Mouse (Mus musculus) ES-Bruce4 (cell line): ENCODE measurements at regions not wholly inside any gene's neighbourhood (a gene's known extent, or its start where the extent isn't known, plus 50 kb on each side); places are given as distances from the start of the nearest gene placed in this dataset.

Experiments used
- CTCF ChIP-seq: IDR thresholded peaks from one replicate; pipeline ENCODE4 v1.8.1; 2011; ENCODE audit warnings: low read depth, low read length
- EP300 ChIP-seq: IDR thresholded peaks from 2 replicates; pipeline ENCODE4 v1.6.1; 2011; ENCODE audit warnings: low read depth, low read length; ENCODE audit not compliant: insufficient read depth
- POLR2A ChIP-seq: IDR thresholded peaks from one replicate; pipeline ENCODE4 v1.8.1; 2011; ENCODE audit warnings: low read length; ENCODE audit not compliant: insufficient read depth

DNA sequence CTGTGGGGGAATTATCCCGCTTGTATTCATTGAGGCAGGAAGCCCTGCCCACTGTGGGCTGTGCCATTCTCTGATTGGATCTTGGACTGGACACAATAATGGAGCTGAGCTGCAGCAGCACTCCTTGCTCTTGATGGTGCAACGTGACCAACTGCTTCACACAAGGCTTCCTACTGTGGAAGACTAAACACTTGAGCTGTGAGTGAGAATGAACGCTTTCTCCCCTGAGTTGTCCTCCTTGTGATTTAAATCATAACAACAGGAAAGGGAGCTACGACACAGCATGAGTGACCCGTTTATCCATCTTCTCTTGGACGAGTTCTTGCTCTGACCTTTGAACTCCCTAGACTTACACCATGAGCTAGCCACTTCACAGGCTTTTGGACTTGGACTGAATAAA lies 171.0 kb upstream of the Cops8 start:
- TF ChIP-seq CTCF (no peak), POLR2A (no peak), EP300 (no peak)
